Mouse (Mus musculus) thymus, postnatal 25 days (tissue): ENCODE results near the gene Cryba4.

ENCODE experiments used
- DNase-seq: peaks from one replicate; pipeline ENCODE4 v3.0.0; 2022

Cryba4 gene

DNA sequence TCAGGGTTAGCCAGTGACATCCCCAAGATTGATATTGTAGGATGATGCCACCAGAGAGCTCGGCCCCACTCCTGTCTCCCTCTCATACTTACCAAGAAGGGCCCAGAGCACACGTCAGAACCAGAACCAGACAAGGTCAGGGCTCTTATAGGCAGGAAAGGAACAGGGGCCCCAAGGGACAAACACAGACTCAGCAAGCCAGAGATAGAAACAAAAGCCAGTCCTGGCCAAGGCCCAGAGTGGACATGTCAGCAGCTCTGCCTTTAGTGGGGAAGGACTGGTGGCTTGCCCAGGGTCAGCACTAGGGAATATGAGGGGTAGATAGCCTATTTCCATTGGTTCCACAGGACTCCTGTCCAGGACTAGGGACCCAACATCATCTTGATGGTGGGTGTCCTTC, at the start of gene Cryba4:
Cryba4 (minus strand) TSS at position 119 of the 400 bp plus-strand sequence.
- DNase-seq = no peak

DNA sequence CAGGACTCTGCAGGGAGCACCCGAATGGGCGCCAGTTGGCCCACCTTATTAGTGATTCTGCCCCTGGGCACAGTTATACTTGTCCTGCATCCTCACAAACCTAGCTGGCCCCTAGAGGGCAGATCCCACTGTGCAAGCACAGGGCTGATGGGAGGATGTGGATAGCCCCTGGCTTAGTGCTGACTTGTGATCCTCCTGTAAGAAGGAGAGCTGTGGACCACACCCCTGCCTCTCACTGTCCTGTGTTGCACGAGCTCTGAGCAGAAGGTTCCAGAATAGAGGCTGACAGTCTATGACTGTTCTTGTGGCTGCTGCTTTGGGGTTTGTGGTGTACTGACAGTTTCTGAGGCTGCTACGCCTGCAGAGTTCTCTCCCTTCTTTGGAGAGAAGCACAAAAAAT, 49.4 kb upstream of the Cryba4 start:
- no peak for DNase-seq

DNA sequence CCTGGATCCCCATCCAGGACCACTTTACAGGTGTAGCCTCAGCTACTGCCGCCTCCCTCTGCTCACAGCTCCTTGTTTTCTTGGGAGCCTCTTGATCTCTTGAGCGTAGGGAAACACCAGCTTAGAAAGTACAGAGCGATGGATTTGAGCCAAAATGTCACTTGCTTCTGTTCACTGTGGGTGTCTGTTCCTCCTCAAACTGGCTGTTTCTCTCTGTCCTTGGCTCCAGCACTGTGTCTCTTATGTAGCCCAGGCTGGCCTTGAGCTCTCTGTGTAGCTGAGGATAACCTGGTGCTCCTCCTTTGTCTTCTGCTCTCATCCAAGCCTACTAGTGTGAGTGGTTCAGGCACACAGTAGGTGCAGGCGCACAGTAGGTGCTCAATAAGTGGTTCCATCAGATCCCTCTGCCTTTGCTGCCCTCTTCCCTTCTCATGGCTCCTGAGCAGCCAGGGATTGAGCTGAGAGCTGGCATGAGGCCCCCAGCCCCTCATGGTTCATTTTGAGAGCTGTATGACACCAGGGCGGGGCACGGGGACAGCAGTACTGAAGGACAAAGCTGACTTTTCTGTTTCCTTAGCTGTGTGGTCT, 48.5 kb upstream of the Cryba4 start:
- no peak for DNase-seq

DNA sequence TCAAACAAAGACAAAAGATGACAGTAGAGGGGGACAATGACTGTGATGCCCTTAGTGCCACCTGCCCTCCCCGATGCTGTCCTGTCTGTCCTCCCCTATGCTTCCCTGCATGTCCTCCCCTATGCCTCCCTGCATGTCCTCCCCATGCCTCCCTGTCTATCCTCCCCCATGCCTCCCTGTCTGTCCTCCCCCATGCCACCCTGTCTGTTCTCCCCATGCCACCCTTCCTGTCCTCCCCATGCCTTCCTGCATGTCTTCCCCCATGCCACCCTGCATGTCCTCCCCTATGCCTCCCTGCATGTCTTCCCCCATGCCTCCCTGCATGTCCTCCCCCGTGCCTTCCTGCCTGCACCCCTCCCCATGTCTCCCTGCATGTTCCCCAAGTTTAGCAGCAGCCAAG, 47.8 kb upstream of the Cryba4 start:
- DNase-seq = no peak

DNA sequence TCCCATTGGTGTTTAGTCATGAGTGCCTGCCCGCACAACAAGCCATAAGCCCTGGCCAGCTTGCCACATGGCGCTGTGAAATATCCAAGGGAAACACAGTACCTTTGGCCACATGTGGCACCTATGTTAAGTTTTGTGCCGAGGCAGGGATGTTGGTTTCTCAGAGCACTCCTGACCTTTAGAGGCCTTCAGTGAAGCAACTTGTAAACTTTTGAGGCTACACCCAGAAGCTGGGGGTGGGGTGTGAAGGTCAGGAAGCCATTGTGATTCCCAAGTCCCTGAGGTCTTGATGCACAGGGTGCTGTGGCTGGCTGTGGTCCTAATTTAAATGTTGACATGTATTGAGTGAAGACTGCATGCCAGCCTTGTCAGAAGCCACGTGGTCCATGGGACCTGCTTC, 47.1 kb upstream of the Cryba4 start:
- DNase-seq = no peak

DNA sequence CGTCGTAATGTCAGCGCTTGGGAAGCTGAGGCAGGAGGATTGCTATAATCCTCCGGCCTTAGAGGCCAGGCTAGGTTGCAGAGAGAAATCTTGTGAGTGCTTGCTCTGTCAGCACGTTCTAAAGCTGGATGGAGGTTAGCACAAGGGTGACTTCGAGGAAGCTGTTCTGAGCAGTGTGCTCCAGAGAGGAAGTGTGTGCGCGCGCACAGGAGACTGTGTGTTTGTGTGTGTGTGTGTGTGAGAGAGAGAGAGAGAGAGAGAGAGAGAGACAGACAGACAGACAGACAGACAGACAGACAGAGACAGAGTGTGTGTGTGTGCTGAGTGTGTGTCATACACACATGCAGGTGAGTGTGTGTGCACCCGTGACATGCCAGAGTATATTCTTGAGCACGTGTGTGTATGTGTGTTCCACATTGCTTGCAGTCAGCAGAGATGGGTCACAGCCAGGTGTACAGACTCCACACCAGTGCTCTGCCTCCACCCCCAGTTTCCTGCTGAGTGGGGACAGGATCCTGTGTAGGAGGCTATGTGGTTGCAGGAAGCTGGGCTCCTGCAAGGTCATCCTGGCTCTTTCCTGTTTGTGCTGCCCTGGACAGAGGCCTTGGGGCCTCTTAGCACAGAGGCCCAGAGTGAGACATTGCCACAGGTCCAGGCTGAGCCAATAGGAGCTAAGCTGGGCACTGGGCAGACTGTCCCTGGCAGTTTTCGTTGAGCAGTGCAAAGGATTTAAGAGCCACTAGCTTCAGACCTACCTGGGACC, 46.1 kb upstream of the Cryba4 start:
- peak; percentile 63 for DNase-seq

DNA sequence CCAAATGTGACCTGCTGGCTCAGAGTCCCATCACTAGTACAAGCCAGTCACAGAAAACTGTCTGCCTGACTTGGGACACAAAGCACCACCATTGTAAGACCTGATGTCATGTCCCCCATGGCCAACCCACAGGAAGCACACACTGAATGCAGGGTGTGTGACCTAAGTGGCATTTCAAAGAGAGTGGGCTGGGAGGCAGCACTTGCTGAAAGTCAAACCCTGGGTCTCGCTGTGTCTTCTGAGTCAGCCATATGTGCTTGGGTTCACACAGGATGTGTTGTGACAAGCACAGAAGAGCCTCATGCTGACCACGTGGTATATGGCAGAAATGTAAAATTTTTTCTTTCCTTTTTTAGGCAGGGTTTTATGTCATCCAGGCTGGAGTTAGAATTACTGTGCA, 44.9 kb upstream of the Cryba4 start:
- peak; percentile 43 for DNase-seq

DNA sequence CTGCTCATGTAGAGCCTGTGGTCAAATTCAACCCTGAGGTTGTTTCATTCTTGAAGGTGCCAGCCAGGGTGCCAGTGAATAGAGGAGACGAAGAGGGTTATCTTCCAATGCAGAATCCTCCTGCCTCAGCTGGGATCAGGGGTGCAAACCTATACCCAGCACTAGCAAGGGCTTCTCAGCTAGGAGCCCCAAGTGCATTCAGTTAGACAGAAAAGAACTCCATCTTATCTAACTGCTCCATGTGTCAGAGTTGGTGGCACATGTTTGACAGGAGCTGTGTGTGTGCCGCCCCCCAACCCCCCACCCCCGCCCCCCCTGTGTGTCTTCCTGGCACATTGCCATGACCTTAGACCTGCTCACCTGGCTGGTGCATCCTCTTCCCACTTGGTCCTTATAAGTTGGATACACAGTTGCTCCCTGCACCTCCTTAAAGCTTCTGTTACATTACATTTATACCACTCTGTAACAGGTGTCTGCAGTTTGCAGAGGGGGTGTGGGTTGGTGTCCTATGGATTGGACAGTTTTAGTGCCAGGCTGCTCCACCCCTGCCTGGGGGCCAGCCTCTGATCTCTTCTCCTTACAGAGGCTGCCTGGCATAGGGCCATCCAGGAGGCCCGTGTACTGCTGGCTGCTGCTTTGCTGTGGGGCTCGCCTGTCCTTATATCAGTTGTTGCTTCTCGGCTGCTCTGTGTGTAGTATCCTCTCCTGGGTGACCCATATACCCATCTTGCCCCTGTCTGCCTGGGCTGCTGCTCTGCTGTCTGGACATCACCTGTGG, 44.3 kb upstream of the Cryba4 start:
- no peak for DNase-seq

DNA sequence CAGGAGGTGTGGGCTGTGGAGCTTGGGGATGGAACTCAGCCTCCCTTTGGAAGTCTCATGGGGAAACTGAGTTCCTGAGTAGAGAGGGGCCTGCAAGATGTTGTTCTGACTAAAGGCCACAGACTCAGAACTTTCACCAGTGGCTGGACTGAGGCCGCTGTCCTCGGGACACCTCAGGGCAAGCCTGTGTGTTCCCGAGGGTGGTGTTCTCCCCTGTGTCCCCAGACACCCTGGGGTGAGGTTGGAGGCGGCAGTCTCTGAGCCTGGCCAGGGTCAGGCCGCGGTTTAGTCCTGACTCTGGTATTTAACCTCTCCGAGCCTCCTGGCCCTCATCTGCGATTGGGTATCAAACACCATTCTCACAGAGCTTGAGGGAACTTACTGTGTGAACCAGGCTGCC, 43.2 kb upstream of the Cryba4 start:
- DNase-seq = no peak

DNA sequence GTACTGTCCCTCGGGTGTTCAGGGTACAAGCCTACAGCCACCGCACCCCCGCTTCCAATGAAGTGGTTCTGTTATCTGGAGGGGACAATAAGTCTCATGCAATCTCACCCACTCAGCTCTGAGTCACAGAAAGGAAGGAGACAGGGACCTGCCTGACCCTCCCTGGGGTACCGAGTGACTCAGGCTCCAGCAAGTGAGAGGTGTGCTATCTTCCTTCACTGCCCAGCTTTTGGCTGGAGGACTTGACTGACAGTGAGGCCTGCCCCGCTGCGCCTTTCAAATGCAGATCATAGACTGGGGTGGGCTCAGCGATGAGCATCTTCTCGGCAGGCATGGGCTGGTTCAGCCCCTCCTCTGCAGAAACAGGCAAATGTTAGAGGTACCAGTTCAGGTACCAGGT, 42.8 kb upstream of the Cryba4 start:
- no peak for DNase-seq

DNA sequence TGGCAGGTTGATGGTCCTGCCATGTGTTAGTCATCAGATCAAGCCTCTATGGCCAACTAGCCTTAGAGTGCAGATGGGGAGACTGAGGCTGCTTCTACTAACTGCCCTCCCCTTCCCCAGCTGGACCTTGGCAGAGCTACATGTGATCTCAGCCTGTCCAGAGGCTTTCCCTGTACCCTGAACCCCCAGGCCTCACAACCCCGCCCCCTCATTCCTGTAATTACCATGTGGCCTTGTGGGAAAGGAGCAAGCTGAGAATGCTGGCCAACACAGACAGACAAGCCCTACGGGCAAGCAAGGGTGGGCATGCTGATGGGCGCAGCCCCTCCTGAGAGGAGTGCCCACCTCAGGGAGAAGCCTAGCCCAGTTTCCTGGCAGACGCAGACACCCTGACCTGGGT, 42.4 kb upstream of the Cryba4 start:
- DNase-seq = no peak

DNA sequence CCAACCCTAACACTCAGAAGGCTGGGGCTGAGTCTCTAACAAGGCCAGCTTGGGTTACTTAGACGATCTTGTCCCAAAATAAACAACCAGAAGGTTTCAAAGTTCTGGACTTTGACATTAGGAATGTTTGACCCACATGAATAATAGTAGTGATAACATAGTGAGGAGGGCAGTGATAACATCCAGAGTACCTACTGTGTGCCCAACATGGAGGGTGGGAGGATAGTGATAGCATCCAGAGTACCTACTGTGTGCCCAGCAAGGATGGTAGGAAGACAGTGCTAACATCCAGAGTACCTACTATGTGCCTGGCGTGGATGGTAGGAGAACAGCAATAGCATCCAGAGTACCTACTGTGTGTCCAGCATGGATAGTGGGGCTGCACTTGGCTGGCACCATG, 41.5 kb upstream of the Cryba4 start:
- DNase-seq = no peak

DNA sequence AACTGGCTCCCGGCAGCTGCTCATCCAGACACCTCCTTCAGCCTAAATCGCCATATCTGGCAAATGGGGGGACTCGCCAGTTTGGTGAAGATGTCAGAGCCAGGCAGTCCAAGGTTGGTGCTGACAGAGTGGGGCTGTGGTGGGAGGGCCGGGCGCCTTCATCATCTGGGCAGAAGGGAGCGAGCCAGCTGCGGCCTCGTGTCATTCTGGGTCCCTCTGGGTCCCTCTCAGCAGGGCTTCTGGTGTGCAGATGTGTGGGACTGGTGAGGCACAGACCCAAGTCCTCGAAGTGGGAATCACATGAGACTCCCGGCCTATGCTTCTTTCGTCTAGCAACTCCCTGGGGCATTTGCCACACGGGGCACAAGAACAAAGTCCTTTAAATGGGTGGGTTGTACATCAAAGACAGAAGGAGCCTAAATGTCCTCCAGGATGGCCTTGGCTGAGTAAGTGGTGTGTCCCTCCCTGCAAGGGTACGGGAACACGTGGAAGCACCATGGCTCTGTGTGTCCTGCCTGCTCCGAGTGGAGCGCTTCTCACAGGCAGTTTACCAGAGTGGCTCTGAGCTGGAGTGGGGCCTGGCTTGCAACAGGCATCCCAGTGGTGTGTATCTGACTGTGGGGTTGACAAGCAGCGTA, 40.1 kb upstream of the Cryba4 start:
- DNase-seq = no peak

DNA sequence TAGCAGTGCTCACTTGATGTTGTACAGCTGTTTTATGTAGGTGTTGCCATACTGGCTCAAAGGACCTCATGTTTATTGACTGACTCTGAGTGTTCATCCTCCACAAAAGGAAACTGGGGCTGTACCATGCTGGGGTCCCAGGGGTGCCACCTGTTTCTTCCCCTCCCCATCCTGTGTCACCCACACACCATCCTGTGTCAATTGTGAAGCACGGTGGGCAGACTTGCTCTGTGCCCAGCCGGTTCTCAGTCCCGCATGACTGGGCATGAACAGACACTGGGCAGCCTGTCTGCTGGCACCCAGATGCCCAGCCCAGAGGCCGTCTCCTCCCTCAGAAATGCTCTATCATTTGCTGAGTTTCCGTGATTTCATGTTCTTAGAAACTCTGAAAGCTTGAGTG, 39.5 kb upstream of the Cryba4 start:
- no peak for DNase-seq

DNA sequence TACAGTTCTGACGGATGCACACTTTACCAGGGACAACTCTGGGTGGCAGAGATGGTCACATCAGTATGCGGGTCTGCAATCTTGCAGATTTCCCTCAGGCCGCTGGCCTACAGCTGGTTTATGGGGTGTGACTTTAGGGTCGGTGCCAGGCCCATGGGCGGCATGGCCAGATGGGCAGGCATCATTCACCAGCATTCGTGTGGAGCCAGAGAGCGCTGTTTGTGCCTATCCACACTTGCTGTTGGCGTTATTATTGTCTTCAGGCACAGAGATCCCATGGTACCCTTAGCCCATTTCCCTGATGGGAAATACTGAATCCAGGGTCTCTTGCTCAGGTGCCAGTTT, 38.2 kb upstream of the Cryba4 start:
- no peak for DNase-seq

DNA sequence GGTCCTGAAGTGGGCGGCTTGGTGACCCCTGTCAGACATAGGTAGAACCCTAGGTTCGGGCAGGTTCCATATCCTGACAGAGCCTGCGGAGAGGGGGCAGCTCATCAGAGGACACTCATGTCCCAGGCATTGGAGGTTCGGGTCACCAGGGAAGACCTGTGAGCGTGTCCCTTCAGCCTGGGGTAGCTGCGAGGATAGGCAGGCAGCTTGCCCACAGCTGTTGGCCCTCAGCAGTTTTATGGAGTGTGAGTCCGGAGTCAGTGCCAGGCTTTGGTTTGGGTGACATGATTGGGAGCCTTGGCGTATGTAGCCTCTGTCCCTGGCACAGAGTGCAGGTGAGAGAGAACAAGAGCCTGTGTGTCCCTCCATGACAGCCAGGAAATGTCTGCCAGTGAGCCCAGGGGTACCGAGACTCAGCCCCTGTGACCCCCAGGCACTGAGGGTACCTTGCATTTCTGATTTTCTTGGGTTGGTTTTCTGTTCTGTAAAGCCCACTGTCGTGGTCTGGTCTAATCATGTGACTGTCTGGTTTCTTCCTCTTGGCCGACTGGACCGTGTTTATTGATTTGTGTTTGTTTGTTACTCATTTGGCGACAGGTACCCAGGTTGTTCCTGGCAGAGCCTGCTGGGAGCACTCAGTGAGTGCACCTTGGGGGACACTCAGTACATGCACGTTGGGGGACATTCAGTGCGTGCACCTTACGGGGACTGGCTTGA, 37.7 kb upstream of the Cryba4 start:
- DNase-seq = no peak

DNA sequence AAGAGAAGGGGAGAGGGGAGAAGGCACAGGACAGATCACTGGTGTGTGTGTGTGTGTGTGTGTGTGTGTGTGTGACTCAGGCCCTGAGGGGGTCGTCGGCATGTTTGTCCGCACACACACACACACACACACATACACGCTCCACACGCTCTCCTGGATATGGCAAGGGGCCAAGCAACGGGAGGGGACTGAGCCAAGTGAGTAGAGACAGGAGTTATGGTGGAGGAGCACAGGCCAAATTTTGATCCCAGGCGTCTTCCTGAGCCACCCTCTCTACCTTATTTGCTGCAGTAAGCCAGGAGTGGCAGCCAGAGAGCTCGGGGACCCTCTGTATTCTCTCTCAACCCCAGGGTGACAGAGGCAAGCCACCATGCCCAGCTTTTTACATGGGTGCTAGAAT, 36.9 kb upstream of the Cryba4 start:
- no peak for DNase-seq

DNA sequence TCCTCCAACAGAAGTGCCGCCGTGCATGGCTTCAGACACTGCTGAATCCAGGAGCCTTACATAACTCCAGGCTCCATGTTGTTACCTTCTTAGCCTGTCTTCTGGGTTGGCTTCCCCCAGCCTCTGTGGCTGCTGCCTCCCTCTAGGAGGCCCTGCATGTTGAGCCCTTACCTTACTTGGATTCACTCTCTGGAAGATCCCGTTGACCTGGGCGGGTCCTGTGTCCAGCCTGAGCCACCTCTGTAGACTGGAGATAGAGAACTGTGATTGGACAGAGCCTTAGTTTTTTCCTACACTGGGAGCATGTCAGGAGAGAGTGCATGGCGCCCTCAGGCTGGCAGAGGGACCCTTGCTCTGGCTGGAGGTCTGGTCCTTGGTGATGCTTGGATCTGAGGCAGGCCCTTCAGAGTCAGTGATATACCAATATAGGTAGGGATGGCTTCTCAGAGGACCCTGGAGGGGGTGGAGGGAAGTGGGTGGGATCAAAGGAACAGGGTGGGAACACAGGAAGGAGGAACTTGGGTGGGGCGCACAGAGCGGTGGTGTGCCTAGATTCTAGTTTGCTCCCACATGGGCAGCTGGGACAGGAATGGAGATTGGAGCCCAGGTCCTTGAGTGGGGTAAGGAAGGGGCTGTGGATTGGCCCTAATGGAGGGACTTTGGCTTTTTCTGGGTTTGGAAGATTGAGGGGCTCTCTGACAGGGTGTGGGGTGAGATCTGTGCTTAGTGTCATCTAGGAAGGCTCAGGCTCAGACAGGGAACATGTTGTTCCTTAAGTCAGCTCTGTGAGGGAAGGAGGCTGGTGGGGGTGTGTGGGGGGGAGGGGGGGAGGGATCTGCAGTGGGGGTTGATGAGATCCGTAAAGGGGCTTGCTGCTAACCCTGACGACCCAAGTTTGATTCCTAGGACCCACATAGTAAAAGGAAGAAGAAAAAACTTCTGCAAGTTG, 36.1 kb upstream of the Cryba4 start:
- DNase-seq = no peak

DNA sequence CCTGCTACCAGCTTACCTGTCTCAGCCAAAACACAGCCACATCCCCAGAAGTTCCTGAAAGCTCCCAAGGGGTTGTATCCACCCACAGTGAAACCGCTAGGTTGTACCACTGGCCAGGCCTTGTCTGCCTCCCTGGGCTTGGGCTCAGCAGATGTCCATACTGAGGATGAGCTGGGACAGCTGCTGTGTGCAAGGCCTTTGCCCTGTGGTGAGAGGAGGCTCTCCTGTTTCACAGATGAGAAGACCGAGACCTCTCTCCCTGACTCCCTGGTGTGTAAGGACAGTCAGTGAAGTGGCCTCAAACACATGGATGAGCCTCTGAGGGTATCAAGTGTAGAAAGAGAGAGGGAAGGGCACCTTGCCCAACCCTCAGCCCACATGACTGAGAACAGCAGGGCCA, 35.3 kb upstream of the Cryba4 start:
- no peak for DNase-seq

DNA sequence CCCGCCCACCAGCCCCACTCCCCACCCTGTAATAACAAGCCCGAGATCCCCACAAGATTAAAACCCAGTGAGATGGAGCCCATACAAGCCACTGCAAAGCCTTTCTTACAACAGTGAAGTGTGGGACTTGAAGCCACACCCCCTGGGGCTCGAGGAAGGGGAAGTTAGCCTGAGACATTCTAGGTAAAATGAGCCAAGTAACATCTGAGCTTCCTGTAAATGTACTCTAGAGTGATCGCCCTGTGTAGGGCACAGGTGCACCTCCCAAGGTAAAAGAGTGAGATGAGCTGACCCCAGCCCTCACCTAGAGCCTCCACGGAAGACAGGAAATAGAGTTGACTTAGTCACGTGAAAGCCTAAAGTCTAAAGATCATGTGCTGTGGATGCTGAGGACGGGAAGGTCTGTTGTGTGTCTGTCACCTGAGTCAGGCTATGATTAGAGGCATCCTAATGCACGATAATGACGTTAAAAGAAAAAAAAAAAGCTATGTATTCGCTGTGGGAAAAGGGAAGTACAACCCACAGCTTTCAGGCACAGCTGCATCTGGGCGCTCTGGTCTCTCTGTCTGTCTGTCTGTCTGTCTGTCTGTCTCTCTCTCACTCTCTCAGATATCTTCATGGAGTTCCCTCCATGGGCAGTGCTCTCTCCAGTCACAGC, 34.8 kb upstream of the Cryba4 start:
- peak; percentile 54 for DNase-seq

DNA sequence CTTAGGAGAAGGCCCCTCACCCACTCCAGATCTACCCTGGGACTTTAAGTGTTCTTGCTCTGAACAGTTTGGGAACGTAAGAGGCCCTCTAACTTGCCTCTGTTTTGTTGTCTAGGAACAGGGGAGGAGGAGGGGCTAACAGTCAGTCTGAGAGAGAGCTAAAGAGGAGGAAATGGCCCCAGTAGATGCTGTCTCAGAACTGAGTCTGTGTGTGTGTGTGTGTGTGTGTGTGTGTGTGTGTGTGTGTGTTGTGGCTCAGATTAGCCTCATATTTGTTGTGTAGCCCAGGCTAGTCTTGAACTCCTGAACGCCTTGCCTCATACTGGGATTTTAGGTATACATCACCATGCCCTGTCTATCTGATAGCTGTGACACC, 34.3 kb upstream of the Cryba4 start:
- DNase-seq = peak; percentile 45
